Mouse (Mus musculus) left cerebral cortex, postnatal 25 days (tissue): ENCODE measurements around the gene Magi1. TPM values are rescaled to one million over a fixed set of nuclear protein-coding genes. Genes with fewer than 3 reads are reported as not detected.

Experiments
- DNase-seq, 2 experiments: peaks; one replicate each; pipeline ENCODE4 v3.0.0; 2022; ENCODE audit warnings: low spot score in 2 of 2, mixed read lengths in 1 of 2
- intact Hi-C: fragments of 180-260 bp; cut with DNase I; formaldehyde crosslinking; loops from one replicate; pipeline ENCODE4 v1.15.1; 2025
- total RNA-seq, 2 experiments: library from RNA; stranded (reverse); gene quantifications; 2 replicates each; pipeline ENCODE4 v1.2.3; 2021

The Magi1 gene
- total RNA-seq, 2 experiments from 2014 or later, result 86.5 to 88.3 TPM

- intact Hi-C loops, result loop anchor here (5.0 kb wide), 1 partner anchor 940 kb away; no protein-coding TSS in a partner anchor
- no peak for DNase-seq
These were observed 556.0 kb downstream of the Magi1 start for GRCm38 (mm10) chr6:93727630-93728178.

DNA sequence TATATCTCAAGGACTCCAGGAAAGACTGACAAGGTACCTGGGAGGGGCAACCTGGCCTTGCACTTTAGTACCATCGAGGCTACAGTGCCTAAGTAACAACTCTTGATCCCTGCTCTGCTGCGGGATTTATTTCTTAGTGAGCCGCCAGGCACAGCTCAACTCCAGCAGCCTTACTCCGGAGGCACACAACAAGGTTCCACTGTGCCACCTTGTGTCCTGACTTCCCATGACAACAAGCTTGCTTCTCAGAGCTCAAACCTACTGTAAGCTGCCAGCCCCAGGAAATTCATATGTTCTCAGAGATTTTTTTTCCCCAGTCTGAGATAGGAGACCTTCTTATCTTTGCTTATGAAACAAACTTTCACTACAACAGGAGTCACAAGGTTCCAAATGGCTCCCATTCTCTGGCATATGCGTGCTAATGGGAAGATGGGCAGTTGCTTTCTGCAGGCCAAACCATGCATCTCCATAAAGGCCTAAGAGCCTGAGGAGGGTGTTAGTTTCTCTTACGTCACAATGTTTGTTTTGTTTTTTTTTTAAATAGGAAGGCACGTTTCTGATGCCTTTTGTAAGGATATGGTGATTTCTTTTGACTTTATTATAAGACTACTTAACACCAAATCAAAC, 556.8 kb downstream of the Magi1 start:
- intact Hi-C loops, result loop anchor here (5.0 kb wide), 1 partner anchor 940 kb away; no protein-coding TSS in a partner anchor
- DNase-seq, result peak; percentile 36 to 47

- no peak for DNase-seq
- intact Hi-C loops, result loop anchor here (5.0 kb wide), 1 partner anchor 939 kb away; no protein-coding TSS in a partner anchor
These were observed 557.6 kb downstream of the Magi1 start for GRCm38 (mm10) chr6:93726121-93726520.

- no peak for DNase-seq
- intact Hi-C loops, result loop anchor here (5.0 kb wide), 1 partner anchor 937 kb away; no protein-coding TSS in a partner anchor
These were observed 559.0 kb downstream of the Magi1 start for GRCm38 (mm10) chr6:93724749-93725148.

DNA sequence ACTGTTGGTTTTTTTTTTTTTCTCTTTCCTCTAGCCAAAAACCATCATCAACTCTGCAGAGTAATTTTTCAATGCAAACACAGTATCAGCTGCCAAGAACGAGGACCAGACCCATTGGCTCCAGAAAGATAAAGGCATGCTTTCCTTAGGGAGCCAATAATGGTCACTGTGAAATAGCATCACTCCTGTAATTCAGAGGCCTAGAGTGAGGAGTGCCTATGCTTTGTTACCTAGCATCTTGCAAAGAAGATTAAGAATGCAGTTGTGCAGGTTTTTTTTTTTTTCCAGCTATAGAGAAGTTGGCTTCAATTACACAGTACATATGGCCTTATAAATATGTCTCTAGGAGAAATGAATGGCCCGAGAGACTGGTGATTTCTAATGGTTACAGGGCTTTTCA, 560.5 kb downstream of the Magi1 start:
- DNase-seq, result no peak
- intact Hi-C loops, result no loop called here

DNA sequence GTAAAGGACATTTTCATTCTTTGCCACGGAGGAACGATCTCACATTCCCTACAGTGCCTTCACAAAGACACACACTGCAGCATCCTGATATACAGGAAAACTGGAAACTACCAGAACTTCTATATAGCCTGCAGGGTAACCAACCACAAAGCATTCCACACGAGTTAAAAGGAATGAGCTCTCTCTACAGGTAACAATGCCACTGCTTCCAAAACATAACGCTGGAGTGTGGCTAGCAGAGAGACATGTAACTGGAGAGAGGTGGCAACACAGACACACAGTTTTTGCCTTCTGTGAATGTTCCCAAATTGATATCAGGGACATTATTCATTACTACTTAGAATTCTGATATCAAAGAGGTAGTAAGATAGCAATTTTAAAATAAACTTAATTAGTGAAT, 564.2 kb downstream of the Magi1 start:
- intact Hi-C loops, result loop anchor here (5.0 kb wide), 1 partner anchor 62 kb away; no protein-coding TSS in a partner anchor
- DNase-seq, result no peak

DNA sequence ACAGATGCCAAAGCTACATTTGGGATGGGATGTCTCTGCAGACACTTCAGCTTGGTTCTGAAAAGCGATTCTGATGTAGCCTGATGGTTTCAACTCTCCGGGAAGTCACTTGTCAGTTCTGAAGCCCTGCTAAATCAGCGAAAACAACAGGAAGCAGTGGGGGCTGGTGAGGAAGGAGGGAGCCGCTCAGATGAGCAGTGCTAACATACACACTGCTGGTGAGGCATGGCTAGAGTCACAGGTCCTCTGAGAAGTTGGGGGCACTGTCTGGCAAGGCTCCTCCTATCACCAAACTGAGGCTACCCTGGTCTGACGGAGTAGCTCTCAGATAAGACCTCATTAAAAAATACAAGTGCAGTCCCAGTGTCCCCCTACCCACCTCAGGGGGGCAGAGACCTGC, 565.3 kb downstream of the Magi1 start:
- intact Hi-C loops, result loop anchor here (5.0 kb wide), 1 partner anchor 61 kb away; no protein-coding TSS in a partner anchor
- DNase-seq, result peak in 1 of 2 experiments; percentile 49

GRCm38 (mm10) chr6:93717826-93718375, 565.8 kb downstream of the Magi1 start:
- intact Hi-C loops, result loop anchor here (5.0 kb wide), 1 partner anchor 61 kb away; no protein-coding TSS in a partner anchor

GRCm38 (mm10) chr6:93716686-93717625, 566.8 kb downstream of the Magi1 start:
- DNase-seq, result peak; percentile 37 to 54
- intact Hi-C loops, result loop anchor here (5.0 kb wide), 1 partner anchor 60 kb away; no protein-coding TSS in a partner anchor

More at GRCm38 (mm10) chr6:93717826-93718375, 565.8 kb downstream of the Magi1 start:
- no peak for DNase-seq

- no peak for DNase-seq
- intact Hi-C loops, result loop anchor here (5.0 kb wide), 1 partner anchor 58 kb away; no protein-coding TSS in a partner anchor
These were observed 568.2 kb downstream of the Magi1 start for GRCm38 (mm10) chr6:93715181-93716180.

DNA sequence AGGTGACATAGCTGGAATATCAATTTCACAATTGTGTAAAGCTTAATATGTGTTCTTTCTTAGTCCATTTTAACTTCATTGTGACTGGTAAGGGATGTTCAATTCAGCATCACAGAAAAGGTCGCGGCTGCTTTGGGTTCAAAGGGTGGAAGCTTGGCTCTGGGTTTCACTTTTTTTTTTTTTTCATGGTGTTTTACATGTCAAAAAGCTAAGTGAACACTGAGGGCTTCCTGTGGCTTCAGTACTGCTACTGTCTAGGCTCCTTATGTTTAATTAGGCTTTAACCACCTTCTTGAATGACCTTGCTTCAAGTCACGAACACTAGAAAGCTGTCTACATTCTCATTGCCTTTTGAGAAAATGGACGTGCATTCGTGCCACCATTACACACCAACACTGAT, 579.4 kb downstream of the Magi1 start:
- no peak for DNase-seq
- intact Hi-C loops, result no loop called here

- DNase-seq, result peak; percentile 39 to 79
These were observed 584.3 kb downstream of the Magi1 start for GRCm38 (mm10) chr6:93699436-93699835.

GRCm38 (mm10) chr6:93697956-93698355, 585.8 kb downstream of the Magi1 start:
- DNase-seq, result peak in 1 of 2 experiments; percentile 35

More at GRCm38 (mm10) chr6:93699436-93699835, 584.3 kb downstream of the Magi1 start:
- intact Hi-C loops, result loop anchor here (2.0 kb wide), 1 partner anchor 39 kb away; no protein-coding TSS in a partner anchor

GRCm38 (mm10) chr6:93678766-93679165, 605.0 kb downstream of the Magi1 start:
- intact Hi-C loops, result no loop called here
- DNase-seq, result no peak

More at GRCm38 (mm10) chr6:93697956-93698355, 585.8 kb downstream of the Magi1 start:
- intact Hi-C loops, result loop anchor here (2.0 kb wide), 1 partner anchor 37 kb away; no protein-coding TSS in a partner anchor

GRCm38 (mm10) chr6:93666731-93667130, 617.0 kb downstream of the Magi1 start:
- intact Hi-C loops, result no loop called here

GRCm38 (mm10) chr6:93665056-93665805, 618.5 kb downstream of the Magi1 start:
- DNase-seq, result no peak
- intact Hi-C loops, result no loop called here

More at GRCm38 (mm10) chr6:93666731-93667130, 617.0 kb downstream of the Magi1 start:
- DNase-seq, result no peak

GRCm38 (mm10) chr6:93661139-93661538, 622.6 kb downstream of the Magi1 start:
- peak; percentile 50 to 96 for DNase-seq
- intact Hi-C loops, result loop anchor here (2.0 kb wide), 1 partner anchor 38 kb away; no protein-coding TSS in a partner anchor
